Comparison of ENCODE assay signal across 10 mouse cellular contexts in the genomic region with DNA sequence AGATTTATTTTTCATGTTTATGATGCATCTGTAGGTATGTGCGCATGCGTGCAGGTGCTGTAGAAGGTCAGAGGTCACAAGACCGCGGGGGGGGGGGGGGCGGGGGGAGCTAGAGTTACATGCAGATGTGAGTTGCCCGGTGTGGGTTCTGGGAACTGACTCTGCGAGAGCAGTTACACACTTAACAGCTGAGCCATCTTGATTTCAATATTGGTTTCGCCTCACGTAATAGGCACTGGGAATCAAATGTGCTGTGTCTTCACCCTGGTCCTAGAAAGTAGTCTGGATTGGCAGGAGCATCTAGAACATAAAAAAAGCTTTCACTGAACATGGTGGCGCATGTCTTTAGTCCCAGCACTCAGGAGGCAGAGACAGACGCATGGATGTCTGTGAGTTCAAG.
"Had no signal": no experiment of that assay in that cellular context is flagged by ENCODE, and none has a peak within 500 bp of the region (broad histone marks: within the 10 kb centered on the region; RNA-seq: fewer than 3 reads in every experiment).

No protein-coding gene starts in this region.

- H3K36me3 ChIP-seq: limb, embryonic 15.5 days; liver, embryonic 12.5 days; midbrain, embryonic 13.5 days; neural tube, embryonic 15.5 days had no signal

- ATAC-seq: liver, embryonic 12.5 days; midbrain, embryonic 13.5 days had no signal

- H3K27ac ChIP-seq: kidney, postnatal 0 days; limb, embryonic 15.5 days; liver, embryonic 12.5 days; midbrain, embryonic 13.5 days had no signal

- H3K4me3 ChIP-seq: limb, embryonic 15.5 days; liver, embryonic 12.5 days; midbrain, embryonic 13.5 days; myocyte; neural tube, embryonic 15.5 days had no signal

- DNase-seq: kidney, adult 11 months; kidney, adult 9 months; left cerebral cortex, postnatal 4 days; right cerebral cortex, postnatal 25 days had no signal

- H3K9me3 ChIP-seq: limb, embryonic 15.5 days; liver, embryonic 12.5 days; midbrain, embryonic 13.5 days; neural tube, embryonic 15.5 days had no signal
